Mouse (Mus musculus): Measurements from ENCODE around the gene Gm45716.

DNA sequence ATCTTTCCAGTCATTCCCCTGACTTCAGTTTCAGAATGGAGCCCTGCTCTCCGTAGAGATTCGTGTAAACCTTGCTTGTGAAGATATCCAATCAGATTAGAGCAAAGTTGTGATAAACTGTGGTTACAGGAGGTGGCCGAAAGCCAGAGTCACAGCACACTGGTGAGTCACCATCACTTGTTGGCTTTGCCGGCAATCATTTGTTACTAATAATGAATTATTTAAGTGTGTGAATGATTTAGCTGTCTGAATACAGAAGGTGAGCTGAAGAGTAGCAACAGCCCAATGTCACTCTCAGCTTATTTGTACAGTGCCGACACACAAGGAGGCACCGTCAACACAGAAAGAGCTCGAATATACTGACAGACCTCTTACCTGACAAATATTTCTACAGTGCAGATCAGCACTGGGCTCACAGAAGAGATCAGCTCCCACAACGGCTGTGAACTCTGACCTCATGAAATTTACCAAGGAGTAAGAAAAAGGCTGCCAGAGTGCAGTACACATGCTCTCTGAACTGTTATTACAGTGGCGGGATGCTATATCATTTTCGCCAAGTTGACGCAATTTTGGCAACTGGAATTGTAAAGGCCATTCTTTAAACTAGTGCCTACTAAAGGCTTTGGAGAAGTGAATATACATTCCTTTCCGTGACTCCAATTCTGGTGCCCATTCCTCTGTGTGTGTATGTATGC is 9.2 kb downstream of the Gm45716 start:
- TF ChIP-seq POLR2A (IDR thresholded peaks at IDR 0.05; ENCODE audit: borderline replicate concordance, extremely low read depth, insufficient read depth, insufficient read length, poor library complexity, severe bottlenecking), result no peak
- TF ChIP-seq CTCF (IDR thresholded peaks at IDR 0.05; ENCODE audit: borderline replicate concordance, extremely low read depth, insufficient read depth, insufficient read length), result no peak
